Mouse (Mus musculus): ENCODE measurements around the gene Ano4. TPM values are rescaled to one million over a fixed set of nuclear protein-coding genes. Genes with fewer than 3 reads are reported as not detected.

Ano4 gene
- polyA plus RNA-seq, 1 experiment, result not detected

GRCm38 (mm10) chr10:89273001-89273680, 71.4 kb downstream of the Ano4 start:
- no peak overlapping the region for H3ac ChIP-seq (ENCODE audit: control insufficient read depth, insufficient read length)
- H3K36me3 ChIP-seq (ENCODE audit: control insufficient read depth, insufficient read depth), result no peaks in the 10 kb centered on the region
- no peak overlapping the region for H3K4me2 ChIP-seq (ENCODE audit: low read depth)
- H3K4me3 ChIP-seq, result no peak overlapping the region
- no peaks in the 10 kb centered on the region for H3K27me3 ChIP-seq (ENCODE audit: control insufficient read depth, insufficient read depth, insufficient read length)
- no peaks in the 10 kb centered on the region for H3K79me2 ChIP-seq (ENCODE audit: control insufficient read depth, insufficient read depth)
- TF ChIP-seq TCF3 (IDR thresholded peaks at IDR 0.05; ENCODE audit: insufficient read length, low read depth), result no peak
- no peak for TF ChIP-seq USF1 (IDR thresholded peaks at IDR 0.05; ENCODE audit: low read depth)
- no peak for TF ChIP-seq E2F4 (IDR thresholded peaks at IDR 0.05; ENCODE audit: insufficient read depth)
- no peak for TF ChIP-seq MYOD1 (IDR thresholded peaks at IDR 0.05; ENCODE audit: control insufficient read depth in 1 of 3, insufficient read length in 2 of 3, low read depth in 2 of 3)
- no peak for TF ChIP-seq SRF (IDR thresholded peaks at IDR 0.05; ENCODE audit: control insufficient read depth, insufficient read length, low read depth)
- TF ChIP-seq MAX (IDR thresholded peaks at IDR 0.05; ENCODE audit: low read depth), result no peak
- no peak for TF ChIP-seq MYOG (IDR thresholded peaks at IDR 0.05; ENCODE audit: control insufficient read depth in 1 of 3, insufficient read depth in 1 of 3, insufficient read length in 2 of 3, low read depth in 2 of 3)
- no peak for TF ChIP-seq POLR2AphosphoS2 (IDR thresholded peaks at IDR 0.05; ENCODE audit: insufficient read length, low read depth)
- no peak for TF ChIP-seq TCF12 (IDR thresholded peaks at IDR 0.05; ENCODE audit: insufficient read depth, poor library complexity, severe bottlenecking)
- no peak for TF ChIP-seq POLR2A (IDR thresholded peaks at IDR 0.05; ENCODE audit: insufficient read length, low read depth)
- no peak for TF ChIP-seq REST (IDR thresholded peaks at IDR 0.05; ENCODE audit: insufficient read depth, insufficient read length)
- TF ChIP-seq CEBPB (IDR thresholded peaks at IDR 0.05; ENCODE audit: insufficient read depth, poor library complexity, severe bottlenecking), result no peak

GRCm38 (mm10) chr10:89267312-89267711, 77.2 kb downstream of the Ano4 start:
- no peaks in the 10 kb centered on the region for H3K79me2 ChIP-seq (ENCODE audit: control insufficient read depth, insufficient read depth)
- no peak overlapping the region for H3ac ChIP-seq (ENCODE audit: control insufficient read depth, insufficient read length)
- no peak for TF ChIP-seq MYOD1 (IDR thresholded peaks at IDR 0.05; ENCODE audit: control insufficient read depth in 1 of 3, insufficient read length in 2 of 3, low read depth in 2 of 3)
- H3K4me3 ChIP-seq, result no peak overlapping the region
- H3K36me3 ChIP-seq (ENCODE audit: control insufficient read depth, insufficient read depth), result no peaks in the 10 kb centered on the region
- no peaks in the 10 kb centered on the region for H3K27me3 ChIP-seq (ENCODE audit: control insufficient read depth, insufficient read depth, insufficient read length)
- H3K4me2 ChIP-seq (ENCODE audit: low read depth), result no peak overlapping the region

DNA sequence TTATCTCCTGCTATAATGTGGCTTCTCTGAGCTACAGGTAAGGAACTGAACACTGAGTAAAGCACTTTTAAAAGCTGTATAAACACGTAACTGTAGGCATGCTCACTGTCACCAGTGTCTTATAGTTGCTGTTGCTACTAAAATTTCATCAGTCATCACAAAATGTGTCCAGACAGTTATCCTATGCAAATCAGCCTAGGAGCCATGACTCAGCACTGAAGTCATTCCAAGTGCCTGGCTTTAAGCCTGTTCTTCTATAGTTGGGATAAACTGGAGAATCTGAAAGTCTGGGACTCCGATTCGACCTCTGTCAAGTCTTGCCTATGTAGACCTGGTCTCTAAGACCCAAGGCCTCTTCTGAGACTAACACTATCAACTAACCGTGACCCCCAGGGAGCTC, 81.2 kb downstream of the Ano4 start:
- H3K36me3 ChIP-seq (ENCODE audit: control insufficient read depth, insufficient read depth), result no peaks in the 10 kb centered on the region
- no peaks in the 10 kb centered on the region for H3K27me3 ChIP-seq (ENCODE audit: control insufficient read depth, insufficient read depth, insufficient read length)
- H3K4me2 ChIP-seq (ENCODE audit: low read depth), result no peak overlapping the region
- no peak overlapping the region for H3K4me3 ChIP-seq
- H3K79me2 ChIP-seq (ENCODE audit: control insufficient read depth, insufficient read depth), result no peaks in the 10 kb centered on the region
- TF ChIP-seq TCF3 (IDR thresholded peaks at IDR 0.05; ENCODE audit: insufficient read length, low read depth), result no peak
- TF ChIP-seq E2F4 (IDR thresholded peaks at IDR 0.05; ENCODE audit: insufficient read depth), result no peak
- TF ChIP-seq POLR2AphosphoS2 (IDR thresholded peaks at IDR 0.05; ENCODE audit: insufficient read length, low read depth), result no peak
- no peak for TF ChIP-seq POLR2A (IDR thresholded peaks at IDR 0.05; ENCODE audit: insufficient read length, low read depth)
- no peak for TF ChIP-seq TCF12 (IDR thresholded peaks at IDR 0.05; ENCODE audit: insufficient read depth, poor library complexity, severe bottlenecking)
- TF ChIP-seq MAX (IDR thresholded peaks at IDR 0.05; ENCODE audit: low read depth), result no peak
- no peak for TF ChIP-seq USF1 (IDR thresholded peaks at IDR 0.05; ENCODE audit: low read depth)
- TF ChIP-seq REST (IDR thresholded peaks at IDR 0.05; ENCODE audit: insufficient read depth, insufficient read length), result no peak
- TF ChIP-seq MYOD1 (IDR thresholded peaks at IDR 0.05; ENCODE audit: control insufficient read depth in 1 of 3, insufficient read length in 2 of 3, low read depth in 2 of 3), result no peak
- TF ChIP-seq SRF (IDR thresholded peaks at IDR 0.05; ENCODE audit: control insufficient read depth, insufficient read length, low read depth), result no peak
- no peak for TF ChIP-seq CEBPB (IDR thresholded peaks at IDR 0.05; ENCODE audit: insufficient read depth, poor library complexity, severe bottlenecking)
- no peak for TF ChIP-seq MYOG (IDR thresholded peaks at IDR 0.05; ENCODE audit: control insufficient read depth in 1 of 3, insufficient read depth in 1 of 3, insufficient read length in 2 of 3, low read depth in 2 of 3)
- no peak overlapping the region for H3ac ChIP-seq (ENCODE audit: control insufficient read depth, insufficient read length)

DNA sequence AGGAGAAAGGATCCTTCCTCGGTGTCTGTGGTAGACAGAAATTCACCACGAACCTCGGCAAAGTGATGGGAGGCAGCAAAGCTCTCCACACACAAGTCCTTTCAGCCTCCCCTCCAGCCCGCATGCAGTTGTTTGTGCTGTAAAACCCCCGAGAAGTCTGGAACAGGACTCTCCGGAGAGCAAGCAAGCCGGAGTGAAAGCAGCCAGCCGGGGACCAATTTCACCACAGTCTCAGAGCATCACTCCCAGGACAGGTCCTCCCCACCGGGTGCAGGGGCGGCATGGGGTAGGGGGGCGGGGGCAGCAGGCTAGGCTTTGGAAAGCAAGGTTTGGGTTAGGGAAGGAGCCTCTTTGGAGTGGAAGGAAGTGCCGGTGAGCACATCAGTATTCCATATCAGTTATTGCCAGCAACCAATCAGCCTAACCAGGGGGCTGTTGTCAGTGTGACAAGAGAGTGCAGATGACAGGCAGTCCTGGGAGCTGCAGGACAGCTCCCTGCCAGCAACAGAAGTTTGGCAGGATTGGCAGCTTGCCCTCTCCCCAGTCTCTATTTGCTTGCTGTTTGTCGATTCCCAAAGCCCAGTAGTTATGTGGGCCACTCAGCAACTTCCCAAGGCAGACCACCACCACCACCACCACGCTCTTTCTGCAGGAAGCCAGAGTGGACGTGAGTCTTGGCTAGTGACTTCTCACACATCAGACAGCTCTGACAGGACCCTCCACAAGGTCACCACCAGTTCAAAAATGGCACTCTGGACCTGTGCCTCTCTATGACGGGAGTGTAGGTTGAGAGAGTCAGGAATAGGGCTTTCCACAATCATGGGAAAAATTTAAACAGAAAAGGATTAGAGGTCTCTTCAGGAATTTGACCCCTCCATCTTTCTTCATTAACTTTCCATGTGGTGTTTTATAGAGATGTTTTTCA, 86.8 kb downstream of the Ano4 start:
- TF ChIP-seq E2F4 (IDR thresholded peaks at IDR 0.05; ENCODE audit: insufficient read depth) (no peak), TCF12 (IDR thresholded peaks at IDR 0.05; ENCODE audit: insufficient read depth, poor library complexity, severe bottlenecking) (no peak), REST (IDR thresholded peaks at IDR 0.05; ENCODE audit: insufficient read depth, insufficient read length) (no peak), POLR2A (IDR thresholded peaks at IDR 0.05; ENCODE audit: insufficient read length, low read depth) (no peak), CEBPB (IDR thresholded peaks at IDR 0.05; ENCODE audit: insufficient read depth, poor library complexity, severe bottlenecking) (no peak), MYOD1 (IDR thresholded peaks at IDR 0.05; ENCODE audit: control insufficient read depth in 1 of 3, insufficient read length in 2 of 3, low read depth in 2 of 3) (no peak), MAX (IDR thresholded peaks at IDR 0.05; ENCODE audit: low read depth) (no peak), TCF3 (IDR thresholded peaks at IDR 0.05; ENCODE audit: insufficient read length, low read depth) (no peak), SRF (IDR thresholded peaks at IDR 0.05; ENCODE audit: control insufficient read depth, insufficient read length, low read depth) (no peak), USF1 (IDR thresholded peaks at IDR 0.05; ENCODE audit: low read depth) (no peak), POLR2AphosphoS2 (IDR thresholded peaks at IDR 0.05; ENCODE audit: insufficient read length, low read depth) (no peak), MYOG (IDR thresholded peaks at IDR 0.05; ENCODE audit: control insufficient read depth in 1 of 3, insufficient read depth in 1 of 3, insufficient read length in 2 of 3, low read depth in 2 of 3) (no peak)
- no peak overlapping the region for H3K4me2 ChIP-seq (ENCODE audit: low read depth)
- no peak overlapping the region for H3ac ChIP-seq (ENCODE audit: control insufficient read depth, insufficient read length)
- H3K79me2 ChIP-seq (ENCODE audit: control insufficient read depth, insufficient read depth), result no peaks in the 10 kb centered on the region
- no peak overlapping the region for H3K4me3 ChIP-seq
- no peaks in the 10 kb centered on the region for H3K36me3 ChIP-seq (ENCODE audit: control insufficient read depth, insufficient read depth)
- no peaks in the 10 kb centered on the region for H3K27me3 ChIP-seq (ENCODE audit: control insufficient read depth, insufficient read depth, insufficient read length)
